Comparison of ENCODE assay signal across 22 mouse cellular contexts in the genomic region with DNA sequence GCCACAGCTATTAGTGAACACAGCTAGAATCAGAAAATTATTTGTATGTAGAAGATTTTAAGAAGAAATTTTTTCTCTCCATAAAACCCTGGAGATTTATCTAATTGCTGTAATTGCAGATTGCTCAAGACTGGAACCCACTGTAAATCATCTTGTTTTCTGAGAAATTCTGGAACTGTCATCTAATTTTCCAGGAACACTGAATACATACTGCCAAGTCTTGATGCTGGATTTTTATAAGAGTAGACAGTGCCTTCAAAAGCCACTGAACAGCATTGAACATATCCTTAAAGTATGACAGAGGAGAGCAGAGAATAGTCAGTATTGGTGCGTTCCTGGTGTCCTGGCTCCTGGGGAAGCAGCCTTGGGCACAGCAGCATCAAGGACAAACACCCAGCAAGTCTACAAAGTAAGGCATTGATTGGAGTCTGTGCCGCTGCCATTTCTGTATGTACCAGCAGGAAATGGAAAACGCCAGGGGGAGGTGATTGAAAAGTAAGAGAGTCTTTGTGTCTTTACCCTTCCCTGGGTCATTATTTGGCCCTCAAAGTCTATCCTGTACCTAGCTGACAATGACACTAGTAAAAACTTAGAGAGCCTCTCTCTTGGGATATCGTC. TPM values are rescaled to one million over a fixed set of nuclear protein-coding genes. Genes with fewer than 3 reads are reported as not detected.
DNase-seq lines count a peak whose midpoint lies in the region; ATAC-seq and TF ChIP-seq lines count a peak whose summit lies in the region.
"Had no signal": no experiment of that assay in that cellular context is flagged by ENCODE, and none has a peak within 500 bp of the region (broad histone marks: within the 10 kb centered on the region; RNA-seq: fewer than 3 reads in every experiment).

No protein-coding gene starts in this region.

- H3K4me1 ChIP-seq in heart, embryonic 10.5 days: peaks cover 25% of the 10 kb centered on the region; the same call in 1 of the 2 replicates
- no peaks in the 10 kb centered on the region for H3K4me1 ChIP-seq in lung, postnatal 0 days (ENCODE audit: insufficient read depth, low read depth, low read length)
- H3K4me1 ChIP-seq: embryonic facial prominence, embryonic 13.5 days; forebrain, embryonic 12.5 days; hindbrain, embryonic 15.5 days had no signal

- no peaks in the 10 kb centered on the region for H3K27me3 ChIP-seq in heart, embryonic 10.5 days (ENCODE audit: insufficient read depth, poor library complexity, severe bottlenecking)
- H3K27me3 ChIP-seq in lung, postnatal 0 days (replicated peaks; ENCODE audit: insufficient read depth, low read length): no peaks in the 10 kb centered on the region
- H3K27me3 ChIP-seq: embryonic facial prominence, embryonic 13.5 days; forebrain, embryonic 12.5 days; heart, embryonic 13.5 days; hindbrain, embryonic 15.5 days; Patski had no signal

- peak; percentile 37 for ATAC-seq in lung, postnatal 0 days
- ATAC-seq: activated CD4-positive, CD25-positive, alpha-beta regulatory T cell, adult 4 months; forebrain, embryonic 16.5 days; intestine, embryonic 16.5 days; Patski had no signal

- H3K36me3 ChIP-seq in heart, embryonic 10.5 days: peaks cover 15% of the 10 kb centered on the region
- no peaks in the 10 kb centered on the region for H3K36me3 ChIP-seq in lung, postnatal 0 days (ENCODE audit: insufficient read depth, low read length)
- H3K36me3 ChIP-seq: hindbrain, embryonic 15.5 days had no signal

- TF ChIP-seq EP300 in lung, postnatal 0 days (IDR thresholded peaks at IDR 0.05): peak; percentile 67; the same call in 1 of the 2 replicates

- no peaks in the 10 kb centered on the region for H3K9me3 ChIP-seq in heart, embryonic 10.5 days
- no peaks in the 10 kb centered on the region for H3K9me3 ChIP-seq in lung, postnatal 0 days (ENCODE audit: low read length)
- H3K9me3 ChIP-seq: embryonic facial prominence, embryonic 13.5 days; forebrain, embryonic 12.5 days; heart, embryonic 13.5 days; hindbrain, embryonic 15.5 days had no signal

- DNase-seq in adrenal gland, adult 8-10 months: peak; percentile 24
- DNase-seq in adrenal gland, postnatal 25 days: no peak
- DNase-seq in heart, embryonic 10.5 days (ENCODE audit: low spot score): peak; percentile 63
- no peak for DNase-seq in heart, adult 8-10 months (ENCODE audit: low spot score)
- peak; percentile 55 for DNase-seq in lung, postnatal 0 days (ENCODE audit: low spot score)
- DNase-seq in lung, postnatal 25 days (ENCODE audit: low spot score): no peak
- DNase-seq in cerebellum, adult 8-10 months: no peak
- DNase-seq: cerebellum, adult 11-12 months; cerebellum, adult 9-11 months; cerebellum, postnatal 36 days; gastrocnemius, postnatal 25 days; heart, adult 18-20 months; heart, postnatal 36 days had no signal

- no peak for TF ChIP-seq CTCF in lung, postnatal 0 days (IDR thresholded peaks at IDR 0.05)

- H3K9ac ChIP-seq in lung, postnatal 0 days (replicated peaks; ENCODE audit: low read depth): no peak overlapping the region
- H3K9ac ChIP-seq: embryonic facial prominence, embryonic 13.5 days; forebrain, embryonic 12.5 days; heart, embryonic 13.5 days; hindbrain, embryonic 15.5 days had no signal

- H3K4me3 ChIP-seq in heart, embryonic 10.5 days: no peak overlapping the region
- no peak overlapping the region for H3K4me3 ChIP-seq in lung, postnatal 0 days (ENCODE audit: low read depth, low read length)
- H3K4me3 ChIP-seq: embryonic facial prominence, embryonic 13.5 days; forebrain, embryonic 12.5 days; heart, embryonic 13.5 days; hindbrain, embryonic 15.5 days had no signal

- H3K27ac ChIP-seq in heart, embryonic 10.5 days: no peak overlapping the region
- H3K27ac ChIP-seq in lung, postnatal 0 days (ENCODE audit: low read length): peak overlapping the region; percentile 28; the same call in 1 of the 2 replicates
- H3K27ac ChIP-seq: embryonic facial prominence, embryonic 13.5 days; forebrain, embryonic 12.5 days; heart, embryonic 13.5 days; hindbrain, embryonic 15.5 days had no signal

- 76% methylated on average over 4 of the region's 4 CpGs for WGBS in heart, embryonic 10.5 days
- 77% methylated on average over 4 of the region's 4 CpGs for WGBS in lung, postnatal 0 days

- no peak overlapping the region for H3K4me2 ChIP-seq in lung, postnatal 0 days (replicated peaks; ENCODE audit: low read depth, low read length)
- H3K4me2 ChIP-seq: embryonic facial prominence, embryonic 13.5 days; forebrain, embryonic 12.5 days; heart, embryonic 13.5 days; hindbrain, embryonic 15.5 days had no signal

RNA-seq across cellular contexts. Expression of gene Grb10, which starts 38.1 kb away (rescaled TPM):
- total RNA-seq in adrenal gland, adult 8-10 months (2022): 10 to 100 TPM; 64.1 to 75.4 (median 74.2) TPM
- total RNA-seq in adrenal gland, postnatal 25 days (2021): 103 and 108 TPM in 2 replicates
- 654 and 797 TPM in 2 replicates for polyA plus RNA-seq in heart, embryonic 10.5 days (2016; fragmentation: Nextera tagmentation; extraction: Ambion mirVana)
- 10 to 100 TPM; 47.8 to 83.5 (median 60.5) TPM for total RNA-seq in heart, adult 8-10 months (2022)
- polyA plus RNA-seq in lung, postnatal 0 days (2015; fragmentation: Nextera tagmentation; extraction: Ambion mirVana): 86.9 and 92.2 TPM in 2 replicates
- total RNA-seq: MEL had no signal
- polyA plus RNA-seq: activated CD4-positive, CD25-positive, alpha-beta regulatory T cell, adult 4 months had no signal

Comparison
In these comparisons a context has a peak if more than half of its experiments do, and no peak if none do; other contexts are left out.
1. DNase-seq: peak in adrenal gland, adult 8-10 months (single experiment), heart, embryonic 10.5 days (single experiment) and lung, postnatal 0 days (single experiment); none in adrenal gland, postnatal 25 days (single experiment), heart, adult 8-10 months (single experiment), lung, postnatal 25 days (single experiment) and cerebellum, adult 8-10 months (single experiment).